Mouse (Mus musculus) MN1 (cell line): Measurements from ENCODE around the gene Pcsk7.
A peak's percentile ranks its signal among the peaks of the same experiment; 100 is the strongest.

Experiments
- DNase-seq: peaks from one replicate; pipeline ENCODE4 v3.0.0-alpha.2; 2016; ENCODE audit warnings: low spot score

Gene Pcsk7

DNA sequence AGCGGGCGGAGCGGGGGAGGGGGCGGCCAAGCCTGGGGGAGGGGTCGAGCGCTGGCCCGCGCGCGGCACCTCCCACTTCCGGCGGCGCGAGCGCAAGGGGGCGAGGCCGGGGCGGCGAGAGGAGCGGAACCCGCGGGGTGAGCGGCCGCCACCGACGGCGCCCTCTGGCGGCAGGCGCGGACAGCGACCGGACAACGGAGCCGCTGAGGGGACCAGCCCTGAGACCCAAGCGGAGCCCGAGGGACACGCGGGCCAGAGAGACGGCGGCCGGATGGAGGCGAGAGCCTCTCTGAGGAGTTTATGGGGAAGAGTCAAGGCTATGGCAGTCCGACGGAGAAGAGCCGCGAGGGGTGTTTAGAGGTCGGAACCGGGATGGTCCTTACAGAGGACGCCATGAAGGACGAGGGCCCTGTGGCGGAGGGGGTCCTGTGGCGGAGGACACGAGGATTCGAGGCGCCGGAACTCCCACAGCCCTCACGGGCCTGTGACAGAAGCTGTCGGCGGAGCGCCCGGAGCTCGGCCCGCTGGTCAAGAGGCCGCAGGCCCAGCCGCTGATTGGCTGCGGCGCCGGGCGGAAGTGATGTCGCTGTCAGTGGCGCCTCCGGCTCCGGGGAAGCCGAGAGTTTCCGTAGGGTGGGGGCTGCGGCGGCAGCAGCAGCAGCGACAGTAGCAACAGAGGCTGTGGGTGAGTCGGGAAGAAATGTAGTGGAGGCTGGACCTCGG, at the start of gene Pcsk7, which contains the start of gene Rnf214:
Gene Pcsk7 (plus strand): TSS at position 143 of the 723 bp plus-strand sequence.
Gene Rnf214 (minus strand): TSS at position 557 of the 723 bp plus-strand sequence.
- peak; percentile 91 for DNase-seq

DNA sequence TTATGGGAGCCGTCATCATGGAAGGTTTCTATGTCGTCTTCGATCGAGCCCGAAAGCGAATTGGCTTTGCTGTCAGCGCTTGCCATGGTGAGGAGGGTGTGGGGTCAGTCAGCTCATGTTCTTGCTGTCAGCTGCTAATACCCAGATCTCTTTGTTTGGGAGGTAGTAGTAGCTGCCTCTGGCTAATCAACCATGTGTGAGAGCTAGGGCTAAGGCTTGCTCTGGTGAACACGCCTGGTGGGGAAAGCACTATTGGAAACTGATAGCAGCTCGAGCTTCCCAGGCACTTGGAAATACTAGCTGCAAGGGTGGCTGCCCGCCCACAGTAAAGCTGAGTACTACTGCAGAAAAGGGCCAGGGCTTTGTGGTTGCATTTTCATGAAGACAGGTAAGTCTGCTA, 46.9 kb upstream of the Pcsk7 start:
- DNase-seq = no peak

DNA sequence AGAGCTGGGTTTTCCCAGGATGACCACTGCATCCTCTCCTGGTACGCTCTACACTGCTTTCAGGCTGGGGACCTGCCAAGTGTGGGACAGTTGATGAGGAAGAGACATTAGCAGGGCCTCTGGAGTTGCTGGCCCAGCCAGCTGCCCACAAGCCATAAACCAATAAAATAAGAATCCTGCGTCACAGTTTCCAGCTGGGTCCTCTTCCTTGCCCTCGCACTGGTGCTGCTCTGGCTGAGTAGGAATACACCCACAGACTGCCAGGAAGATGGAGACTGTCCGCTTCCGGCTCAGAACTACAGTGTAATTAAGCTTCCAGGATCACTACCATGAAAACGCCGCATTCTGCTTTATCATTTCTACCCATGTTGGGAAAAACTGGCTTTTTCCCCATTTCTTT, 44.5 kb upstream of the Pcsk7 start:
- DNase-seq = no peak

DNA sequence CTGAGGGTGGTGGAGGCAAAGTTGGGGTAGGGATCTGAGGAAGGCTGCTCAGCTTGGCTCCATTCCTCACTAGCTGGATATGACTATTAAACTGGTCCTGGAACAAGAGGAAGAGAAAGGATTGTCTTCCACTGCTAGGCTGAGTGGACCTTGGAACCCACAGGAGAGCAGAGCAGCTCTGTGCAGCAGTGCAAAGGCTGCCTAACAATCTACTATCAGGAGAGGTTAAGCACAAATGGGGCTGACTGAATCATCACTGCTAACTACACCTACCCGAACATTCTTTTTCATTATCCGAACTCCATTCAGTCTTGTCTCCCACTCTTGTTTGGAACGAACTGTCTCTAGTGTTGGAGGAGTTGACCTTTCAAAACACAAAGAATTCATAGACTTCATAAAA, 37.1 kb upstream of the Pcsk7 start:
- DNase-seq = no peak

DNA sequence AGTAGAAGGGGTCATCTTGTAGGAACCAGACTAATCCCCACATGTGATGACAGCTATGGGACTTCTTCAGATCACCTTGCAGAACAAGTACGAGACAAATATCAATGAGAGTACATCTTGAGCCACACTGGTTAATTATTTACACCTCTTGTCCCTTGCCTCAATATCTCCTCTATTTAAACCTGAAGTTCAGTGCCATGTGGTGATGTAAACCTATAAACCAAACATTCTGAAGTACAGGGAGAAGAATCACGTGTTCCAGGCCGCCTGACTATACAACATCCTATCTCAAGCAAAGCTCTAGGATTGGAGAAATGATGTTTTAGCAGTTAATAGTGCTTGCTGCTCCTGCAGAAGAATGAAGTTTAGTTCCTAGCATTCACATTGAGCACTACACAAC, 36.0 kb upstream of the Pcsk7 start:
- DNase-seq = no peak

DNA sequence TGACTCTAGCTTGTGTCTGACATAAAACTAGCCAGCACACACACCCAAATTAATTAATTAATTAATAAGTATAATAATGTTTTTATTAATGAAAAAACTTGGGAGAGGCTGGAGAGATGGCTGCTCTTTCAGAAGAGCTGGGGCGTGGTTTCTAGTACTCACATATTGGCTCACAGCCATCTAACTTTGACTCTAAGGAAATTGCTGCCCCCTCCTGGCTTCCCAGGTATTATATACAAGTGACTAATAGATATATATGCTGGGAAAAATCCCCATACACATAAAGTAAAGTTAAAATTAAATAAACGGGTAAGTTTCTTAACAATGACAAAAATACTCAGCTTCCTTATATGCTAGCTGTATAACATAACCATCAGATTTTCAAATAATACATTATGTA, 28.4 kb upstream of the Pcsk7 start:
- peak; percentile 51 for DNase-seq

DNA sequence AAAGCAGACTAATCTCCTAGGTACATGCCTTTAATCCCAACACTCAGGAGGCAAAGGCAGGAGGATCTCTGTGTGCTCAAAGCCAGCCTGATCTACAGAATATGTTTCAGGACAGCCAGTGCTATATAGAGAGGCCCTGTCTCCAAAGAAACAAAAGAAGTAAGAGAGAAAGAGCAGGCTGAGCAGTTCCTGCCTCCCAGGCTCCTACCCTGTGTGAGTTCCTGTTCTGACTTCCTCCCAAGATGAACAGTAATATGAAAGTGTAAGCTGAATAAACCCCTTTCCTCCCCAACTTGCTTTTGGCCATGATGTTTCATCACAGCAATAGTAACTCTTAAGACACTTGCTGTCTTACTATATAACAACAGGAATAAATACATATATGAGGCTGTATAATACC, 12.6 kb upstream of the Pcsk7 start:
- DNase-seq = no peak

DNA sequence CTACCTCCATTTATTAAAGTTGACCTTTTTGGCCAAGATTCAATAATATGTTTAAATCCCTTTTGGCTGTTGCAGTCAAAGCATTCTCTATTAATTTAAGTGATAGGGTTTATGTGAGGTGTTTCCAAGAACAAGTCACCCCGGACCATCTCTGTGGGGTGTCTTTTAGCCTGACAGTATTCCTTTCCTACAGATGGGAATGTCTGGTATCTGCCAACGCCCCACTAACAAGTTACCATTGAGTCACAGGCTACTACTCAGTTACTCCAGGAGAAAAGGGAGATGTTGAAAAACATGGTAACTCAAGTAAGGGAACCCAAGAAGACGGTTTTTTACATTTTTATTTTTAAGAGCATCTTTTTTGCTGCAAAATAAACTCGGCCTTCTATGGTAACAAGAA, 1.1 kb upstream of the Pcsk7 start:
- DNase-seq = no peak

DNA sequence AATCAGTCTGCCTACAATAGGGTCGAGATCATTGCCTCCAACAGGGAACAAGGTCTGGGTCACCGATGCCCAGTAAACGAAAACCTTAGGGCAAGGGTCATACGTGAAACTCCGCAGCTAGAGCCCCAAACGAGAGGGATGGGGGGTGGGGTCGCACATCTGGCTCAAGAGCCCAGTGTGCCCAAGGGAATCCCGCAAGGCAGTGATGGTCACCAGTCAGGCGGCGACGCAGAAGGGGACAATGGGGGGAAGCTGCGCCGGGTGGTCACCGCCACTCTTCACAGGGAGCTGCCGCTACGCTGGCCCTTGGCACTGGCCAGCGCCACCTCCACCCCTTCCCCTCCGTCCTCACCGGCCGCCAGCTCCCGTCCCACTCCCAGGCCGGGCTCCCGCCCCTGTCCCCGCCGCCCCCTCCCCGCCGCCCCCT, 473 bp upstream of the Pcsk7 start:
- DNase-seq = peak; percentile 41

DNA sequence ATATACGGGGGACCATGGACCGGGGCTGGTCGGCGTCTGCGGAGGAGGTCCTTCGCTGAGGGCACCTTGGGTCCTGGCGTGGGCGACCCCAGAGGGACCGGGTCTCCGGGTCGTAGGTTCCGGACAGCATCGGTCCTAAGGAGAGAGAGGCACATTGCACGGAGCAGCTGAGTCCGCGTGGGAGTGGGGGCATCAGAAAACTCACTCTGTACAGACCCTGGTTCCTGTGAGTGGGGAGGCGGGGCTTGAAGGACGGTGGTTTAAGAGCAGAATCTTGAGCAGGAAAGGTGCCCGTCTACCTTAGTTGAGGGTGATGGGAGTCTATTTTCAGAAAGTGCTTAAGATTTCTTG, 756 bp downstream of the Pcsk7 start:
- peak; percentile 16 for DNase-seq

DNA sequence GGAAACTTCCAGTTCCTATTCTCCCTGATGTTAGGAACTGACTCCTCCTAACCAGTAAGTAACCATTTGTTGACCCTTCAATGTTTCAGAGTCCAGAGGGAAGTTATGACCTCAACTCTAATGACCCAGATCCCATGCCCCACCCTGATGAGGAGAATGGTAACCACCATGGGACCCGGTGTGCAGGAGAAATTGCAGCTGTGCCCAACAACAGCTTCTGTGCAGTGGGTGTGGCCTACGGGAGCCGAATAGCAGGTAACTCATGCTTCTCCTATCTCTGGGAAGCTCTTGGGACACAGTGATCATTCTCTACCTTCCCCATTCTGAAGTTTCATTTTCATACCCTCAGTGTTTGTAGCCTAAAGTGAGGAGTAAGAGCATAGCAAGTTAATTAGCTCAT, 4.7 kb downstream of the Pcsk7 start:
- DNase-seq = no peak

DNA sequence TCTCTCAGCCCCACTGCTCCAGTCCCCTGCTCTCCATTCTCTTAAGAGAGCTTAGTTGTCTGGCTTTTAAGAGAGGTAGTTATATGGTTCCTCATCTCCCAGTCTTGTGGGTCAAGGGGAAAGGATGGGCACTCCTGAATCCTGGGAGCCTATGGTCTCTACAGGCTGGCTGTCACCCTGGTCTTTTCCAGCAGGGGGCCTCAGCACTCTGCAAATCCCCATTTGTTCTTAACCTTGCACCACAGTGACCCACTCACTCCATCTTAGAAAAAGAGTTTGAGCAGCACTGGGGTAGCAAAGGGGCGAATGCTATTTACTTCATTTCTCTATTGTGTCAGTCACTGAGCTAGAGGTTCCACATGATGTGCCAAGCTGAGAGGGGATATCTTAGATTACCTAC, 5.4 kb downstream of the Pcsk7 start:
- DNase-seq = peak; percentile 64

DNA sequence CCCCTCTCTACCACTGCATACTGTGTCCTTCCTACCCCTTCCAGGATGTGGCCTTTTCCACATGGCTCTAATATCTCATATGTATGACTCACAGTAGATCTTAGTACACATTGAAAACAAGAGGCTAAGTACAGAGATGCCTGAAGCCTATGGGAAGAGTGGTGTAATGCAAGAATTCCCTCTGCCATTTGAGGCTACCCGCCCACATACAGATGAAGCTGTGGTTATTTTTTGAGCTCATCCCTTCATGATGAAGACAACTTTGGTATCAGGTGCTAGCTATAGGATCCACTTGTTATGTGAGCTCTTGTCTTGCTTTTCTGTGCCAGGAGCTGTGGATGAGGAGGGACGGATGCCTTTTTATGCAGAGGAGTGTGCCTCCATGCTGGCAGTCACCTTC, 9.4 kb downstream of the Pcsk7 start:
- no peak for DNase-seq

DNA sequence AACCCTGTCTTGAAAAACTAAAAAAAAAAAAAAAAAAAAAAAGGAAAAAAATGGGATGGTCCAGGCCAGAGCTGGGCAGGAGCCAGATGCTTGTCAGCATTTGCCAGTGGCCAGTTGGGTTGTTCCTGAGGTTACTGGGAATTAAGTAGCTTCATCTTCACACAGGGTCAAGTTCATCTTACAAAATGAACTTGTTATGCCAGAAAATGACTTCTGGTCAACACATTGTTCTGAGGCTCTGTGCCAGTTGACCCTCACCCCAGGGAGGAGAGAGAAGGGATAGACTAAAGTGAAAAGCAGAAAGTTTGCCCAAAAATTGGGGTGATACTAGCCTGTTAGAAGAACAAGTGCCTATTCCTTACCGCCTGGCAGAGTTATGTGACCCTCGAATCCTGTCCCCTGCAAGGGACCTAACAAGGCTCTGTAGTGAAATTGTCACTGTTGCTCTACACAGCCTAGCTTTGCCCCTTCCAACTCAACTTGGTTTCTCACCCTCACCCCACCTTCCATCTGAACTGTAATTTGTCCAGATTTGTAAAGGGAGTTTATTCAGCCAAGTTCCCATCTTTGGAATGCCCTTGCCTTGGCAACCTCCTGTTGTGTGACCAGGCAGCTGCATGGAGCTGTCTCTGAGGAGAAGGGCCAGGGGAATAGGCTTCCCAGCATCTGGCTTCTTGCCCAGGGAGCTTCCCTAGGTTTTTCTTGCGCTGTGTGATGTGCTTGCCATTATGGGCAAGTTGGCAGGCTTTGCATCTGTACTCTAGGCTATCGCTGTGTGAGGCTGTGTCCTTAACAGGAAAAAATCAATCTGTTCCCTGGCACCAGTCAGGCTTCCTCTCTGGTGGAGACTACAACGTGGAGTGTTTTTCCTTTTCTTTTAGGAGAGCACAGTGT, 11.0 kb downstream of the Pcsk7 start:
- DNase-seq = peak; percentile 86

DNA sequence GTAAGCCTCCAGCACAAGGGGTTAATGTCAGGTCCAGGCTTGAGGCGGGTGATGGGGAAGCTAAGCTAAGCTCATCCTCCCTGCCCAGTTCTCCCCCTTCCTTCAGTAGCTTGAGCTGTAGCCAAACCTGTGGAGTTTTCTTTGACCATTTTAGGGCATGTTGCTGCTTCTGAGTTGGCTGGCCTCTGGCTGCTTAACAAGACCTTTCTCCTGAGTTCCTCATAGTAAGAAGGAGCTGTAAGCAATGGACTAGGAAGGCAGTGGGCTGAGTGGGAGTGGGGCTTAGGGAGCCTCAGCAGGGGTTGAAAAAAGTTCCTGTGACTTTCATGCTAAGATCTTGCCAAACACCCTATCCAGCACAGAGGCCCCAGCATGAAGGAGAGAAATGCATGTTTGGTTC, 13.6 kb downstream of the Pcsk7 start:
- no peak for DNase-seq

DNA sequence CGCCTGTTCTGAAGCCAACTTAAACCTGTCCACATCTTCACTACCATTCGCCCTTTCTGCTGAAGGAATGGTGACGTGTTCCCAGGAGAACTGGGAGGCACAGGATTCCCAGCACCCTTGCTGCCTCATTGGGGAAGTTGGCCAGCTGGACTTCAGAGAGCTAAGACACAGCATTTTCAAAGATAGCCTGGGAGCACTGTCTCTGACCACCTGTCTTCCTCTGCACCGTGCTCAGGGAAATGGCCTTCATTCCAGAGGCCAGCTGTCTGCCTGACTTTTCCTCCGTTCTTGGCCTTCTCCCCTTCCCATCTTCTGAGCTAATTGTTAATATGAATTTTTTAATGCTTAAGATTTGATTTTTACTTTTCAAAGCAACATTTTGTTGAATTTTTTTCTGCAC, 23.0 kb downstream of the Pcsk7 start:
- DNase-seq = no peak

DNA sequence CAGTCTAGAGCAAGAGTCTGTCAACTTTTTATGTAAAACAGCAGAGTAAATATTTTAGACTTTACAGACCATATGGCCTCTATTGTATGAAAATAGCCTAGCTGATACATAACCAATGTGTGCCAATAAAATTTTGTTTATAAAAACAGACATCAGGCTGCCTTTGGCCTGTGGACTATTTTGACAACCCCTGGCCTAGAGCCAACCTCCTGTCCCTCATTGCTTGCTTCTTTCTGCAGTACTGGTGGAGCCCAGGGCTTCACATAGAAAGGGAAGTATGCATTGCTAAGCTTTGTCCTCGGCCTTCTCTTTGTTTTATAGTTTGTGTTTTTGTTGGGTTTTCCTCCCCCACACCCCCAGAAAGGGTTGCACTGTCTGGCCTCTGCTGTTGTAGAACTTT, 25.7 kb downstream of the Pcsk7 start:
- DNase-seq = no peak

DNA sequence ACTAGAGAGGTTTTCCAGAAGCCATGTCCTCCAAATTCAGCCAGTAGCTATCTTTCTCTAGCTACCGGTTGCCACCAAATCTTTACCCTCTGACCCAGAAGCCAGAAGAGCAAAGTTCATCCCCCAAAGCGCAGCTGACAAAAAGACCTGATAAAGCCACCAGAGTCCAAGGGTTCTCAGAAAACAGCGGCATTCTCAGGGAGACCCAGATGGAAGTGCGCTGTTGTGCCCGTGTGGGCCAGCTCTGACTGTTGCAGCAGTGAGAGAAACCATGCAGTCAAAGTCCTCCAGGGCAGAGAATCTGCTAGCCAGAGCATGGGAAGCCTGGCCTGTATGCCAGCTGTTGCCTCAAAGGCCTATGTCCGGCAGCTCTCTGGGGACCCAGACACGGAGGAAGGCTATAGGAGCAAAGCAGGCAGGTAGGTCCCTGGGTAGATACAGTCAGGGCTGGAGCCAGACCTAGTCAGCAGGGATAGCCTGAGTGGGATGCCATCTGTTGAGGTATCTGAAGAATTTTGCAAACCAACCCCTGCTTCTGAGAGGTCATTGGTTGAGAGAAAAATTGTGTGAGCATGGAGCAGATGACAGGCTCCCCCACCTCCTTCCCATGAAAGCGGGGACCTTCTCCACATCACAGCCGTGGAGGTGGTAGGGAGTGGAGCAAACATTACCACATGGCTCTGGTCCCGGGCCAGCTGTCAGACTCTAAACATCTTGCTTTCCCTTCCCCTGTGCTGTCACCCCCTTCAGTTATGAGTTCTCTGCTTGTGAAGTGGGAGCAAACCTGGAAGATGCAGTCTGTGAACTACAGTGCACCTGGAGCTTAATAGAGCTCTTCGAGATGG, 26.5 kb downstream of the Pcsk7 start:
- DNase-seq = no peak

DNA sequence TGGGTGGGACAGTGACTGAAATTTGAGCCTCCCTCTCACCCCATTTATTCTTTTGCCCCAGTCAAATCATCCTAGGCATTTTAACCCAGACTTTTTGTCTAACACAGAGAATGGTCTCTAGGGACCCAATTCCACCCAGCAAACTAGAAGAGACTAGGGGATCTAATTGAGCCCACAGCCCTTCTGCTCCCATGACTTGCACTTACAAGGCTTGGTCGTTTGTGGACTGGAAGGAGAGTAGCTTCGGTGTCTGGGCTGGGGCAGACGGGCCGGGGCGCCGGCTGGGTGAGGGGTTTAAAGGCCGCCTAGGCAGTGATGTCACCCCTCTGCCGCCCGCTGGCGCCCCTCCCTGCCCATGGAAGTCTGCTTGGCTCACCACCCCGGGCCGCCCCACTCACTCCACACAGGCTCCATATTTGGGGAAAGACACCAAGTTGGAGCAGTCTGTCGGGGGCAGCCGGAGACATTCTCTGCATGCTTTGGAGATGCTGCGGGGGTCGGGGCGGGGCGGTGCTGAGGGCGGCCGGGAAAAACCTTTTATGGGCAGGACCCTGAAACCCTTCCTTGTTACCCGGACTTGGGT, 29.4 kb downstream of the Pcsk7 start, which contains the start of gene Tagln:
Gene Tagln (minus strand): TSS at position 431 of the 583 bp plus-strand sequence.
- no peak for DNase-seq

DNA sequence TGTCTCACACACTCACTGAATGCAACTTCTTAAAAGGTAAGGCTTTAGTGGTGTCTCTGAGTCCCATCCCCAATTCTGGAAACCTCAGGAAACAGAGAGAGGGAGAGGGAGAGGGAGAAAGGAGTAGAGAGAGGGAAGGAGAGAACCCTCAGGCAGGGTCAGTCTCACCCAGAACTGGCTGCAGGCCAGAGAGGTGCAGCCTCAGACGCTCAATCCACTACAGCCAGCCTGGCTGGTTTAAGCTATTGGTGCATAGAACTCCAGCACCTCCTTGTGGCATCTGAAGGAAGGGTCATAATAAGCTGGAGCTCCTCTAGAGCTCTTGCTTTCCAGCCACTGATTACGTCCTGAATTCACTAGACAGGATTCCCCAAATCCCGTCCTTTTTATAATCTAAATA, 30.6 kb downstream of the Pcsk7 start:
- DNase-seq = peak; percentile 82

DNA sequence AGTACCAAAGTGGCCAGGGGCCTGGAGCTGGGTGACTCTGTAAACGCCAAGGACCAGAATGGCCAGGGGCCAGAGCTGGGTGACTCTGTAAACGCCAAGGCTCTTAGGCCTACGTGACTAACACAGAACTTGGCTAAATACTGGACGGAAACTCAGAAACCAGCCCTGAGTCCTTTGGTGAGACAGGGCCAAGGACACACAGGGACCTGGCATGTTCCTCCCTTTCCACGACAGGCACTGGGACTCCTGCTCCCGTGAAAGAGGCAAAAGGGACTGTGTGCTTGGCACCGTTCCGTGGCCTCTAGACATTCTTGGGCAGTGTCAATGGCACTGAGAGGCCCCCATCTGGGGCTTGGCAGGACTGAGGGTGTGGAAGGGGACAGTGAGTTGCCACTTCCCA, 31.8 kb downstream of the Pcsk7 start:
- DNase-seq = no peak
